Mouse (Mus musculus): ENCODE measurements around the gene Sec22b. TPM values are rescaled to one million over a fixed set of nuclear protein-coding genes. Genes with fewer than 3 reads are reported as not detected.

The Sec22b gene
- total RNA-seq, 2 experiments from 2014 or later = 78.5 to 85.2 TPM

- no peak for DNase-seq
Observed at GRCm38 (mm10) chr3:97939626-97940510, 38.9 kb downstream of the Sec22b start.

GRCm38 (mm10) chr3:97940511-97941204, 39.7 kb downstream of the Sec22b start:
- DNase-seq = no peak

- DNase-seq = no peak
Observed at GRCm38 (mm10) chr3:97941440-97942259, 40.7 kb downstream of the Sec22b start.

GRCm38 (mm10) chr3:97942260-97942950, 41.4 kb downstream of the Sec22b start:
- DNase-seq = peak; percentile 35

GRCm38 (mm10) chr3:97944462-97944861, 43.5 kb downstream of the Sec22b start:
- DNase-seq = peak; percentile 63

- DNase-seq = no peak
Observed at GRCm38 (mm10) chr3:97946439-97946838, 45.4 kb downstream of the Sec22b start.

GRCm38 (mm10) chr3:97948518-97948917, 47.5 kb downstream of the Sec22b start:
- no peak for DNase-seq

GRCm38 (mm10) chr3:97949946-97950345, 49.0 kb downstream of the Sec22b start:
- no peak for DNase-seq

- no peak for DNase-seq
Observed at GRCm38 (mm10) chr3:97951134-97951533, 50.1 kb downstream of the Sec22b start.

- no peak for DNase-seq
Observed at GRCm38 (mm10) chr3:97953196-97953595, 52.2 kb downstream of the Sec22b start.

- no peak for DNase-seq
Observed at GRCm38 (mm10) chr3:97956322-97956721, 55.3 kb downstream of the Sec22b start.

- no peak for DNase-seq
Observed at GRCm38 (mm10) chr3:97956926-97957325, 55.9 kb downstream of the Sec22b start.

- DNase-seq = no peak
Observed at GRCm38 (mm10) chr3:97960783-97961594, 60.0 kb downstream of the Sec22b start.

GRCm38 (mm10) chr3:97961962-97962361, 61.0 kb downstream of the Sec22b start:
- DNase-seq = no peak

GRCm38 (mm10) chr3:97964878-97965353, 63.9 kb downstream of the Sec22b start:
- DNase-seq = peak; percentile 20

GRCm38 (mm10) chr3:97967627-97968026, 66.6 kb downstream of the Sec22b start:
- DNase-seq = no peak

GRCm38 (mm10) chr3:97968191-97968590, 67.2 kb downstream of the Sec22b start:
- DNase-seq = no peak

GRCm38 (mm10) chr3:97969019-97969418, 68.0 kb downstream of the Sec22b start:
- no peak for DNase-seq

- no peak for DNase-seq
Observed at GRCm38 (mm10) chr3:97971117-97971516, 70.1 kb downstream of the Sec22b start.

GRCm38 (mm10) chr3:97972200-97972599, 71.2 kb downstream of the Sec22b start:
- DNase-seq = no peak

- DNase-seq = no peak
Observed at GRCm38 (mm10) chr3:97972707-97973106, 71.7 kb downstream of the Sec22b start.

Measured in adrenal gland, postnatal 10 days (tissue).